Mouse (Mus musculus) embryonic facial prominence, embryonic 11.5 days (tissue): ENCODE results near the gene Wbp2. TPM values are rescaled to one million over a fixed set of nuclear protein-coding genes. Genes with fewer than 3 reads are reported as not detected.
"Not testable (repeated sequence)": the region's sequence is repeated elsewhere in the genome, so short reads cannot be mapped to it uniquely, and the experiment has no call there.

Experiments
- ATAC-seq: fragments of 200-750 bp; cut with Nextera tagmentation; replicated peaks from 2 replicates; pipeline ENCODE4 v1.8.0; 2017; ENCODE audit warnings: low read depth; ENCODE audit not compliant: insufficient number of reproducible peaks, low FRiP score, low TSS enrichment
- DNase-seq: peaks from one replicate; pipeline ENCODE4 v3.0.0-alpha.2; 2015; ENCODE audit warnings: low spot score
- H3K27ac ChIP-seq: fragments of 300-500 bp; sonication (generic); replicated peaks from 2 replicates; pipeline ENCODE4 v1.5.1; 2014; ENCODE audit warnings: mild to moderate bottlenecking, low read depth, low read length, control low read depth
- H3K27me3 ChIP-seq: fragments of 300-500 bp; sonication (generic); 2 replicates; pipeline ENCODE4 v1.6.1; 2014; ENCODE audit warnings: mild to moderate bottlenecking, low read length, moderate library complexity, mixed read lengths; ENCODE audit not compliant: control insufficient read depth, insufficient read depth
- H3K36me3 ChIP-seq: fragments of 300-500 bp; sonication (generic); replicated peaks from 2 replicates; pipeline ENCODE4 v1.6.1; 2014; ENCODE audit warnings: low read depth, mild to moderate bottlenecking, low read length, moderate library complexity, mixed read lengths; ENCODE audit not compliant: control insufficient read depth, insufficient read depth
- H3K4me1 ChIP-seq: fragments of 300-500 bp; sonication (generic); 2 replicates; pipeline ENCODE4 v1.6.1; 2014; ENCODE audit warnings: low read length, mixed read lengths; ENCODE audit not compliant: control insufficient read depth, insufficient read depth
- H3K4me2 ChIP-seq: fragments of 300-500 bp; sonication (generic); 2 replicates; pipeline ENCODE4 v1.6.1; 2014; ENCODE audit warnings: low read depth, mild to moderate bottlenecking, control low read depth, low read length, moderate library complexity
- H3K4me3 ChIP-seq: fragments of 300-500 bp; sonication (generic); 2 replicates; pipeline ENCODE4 v1.5.1; 2014; ENCODE audit warnings: low read depth, low read length, control low read depth
- H3K9ac ChIP-seq: fragments of 300-500 bp; sonication (generic); replicated peaks from 2 replicates; pipeline ENCODE4 v1.6.1; 2014; ENCODE audit warnings: mild to moderate bottlenecking, control low read depth, low read length
- H3K9me3 ChIP-seq: fragments of 300-500 bp; sonication (generic); replicated peaks from 2 replicates; pipeline ENCODE4 v1.6.1; 2016; ENCODE audit warnings: mild to moderate bottlenecking, low read length, inconsistent platforms, mixed read lengths; ENCODE audit not compliant: control insufficient read depth
- WGBS: fragments of 180-500 bp; shearing (Covaris S2); extraction: QIAGEN DNeasy Blood & Tissue Kit; methylation state at CpG from one replicate; pipeline ENCODE4 v1.1.7; 2014; 5-methylcytosine and 5-hydroxymethylcytosine counted together
- polyA plus RNA-seq: library from polyadenylated mRNA; unstranded; fragments of >200 nt; fragmentation: Nextera tagmentation; extraction: Ambion mirVana; gene quantifications from 2 replicates; pipeline ENCODE4 v1.2.1, GENCODE M21; 2014

Wbp2 gene
- polyA plus RNA-seq, 1 experiment from 2014 or later, result 47.0 TPM

- not testable (repeated sequence) for DNase-seq, H3K36me3 ChIP-seq, H3K27me3 ChIP-seq, ATAC-seq, H3K27ac ChIP-seq, H3K4me3 ChIP-seq, H3K9me3 ChIP-seq, H3K9ac ChIP-seq, H3K4me1 ChIP-seq, H3K4me2 ChIP-seq
- 88% methylated on average over 6 of the region's 6 CpGs for WGBS
Measured at GRCm38 (mm10) chr11:116092959-116093358, 6.2 kb upstream of the Wbp2 start.

DNA sequence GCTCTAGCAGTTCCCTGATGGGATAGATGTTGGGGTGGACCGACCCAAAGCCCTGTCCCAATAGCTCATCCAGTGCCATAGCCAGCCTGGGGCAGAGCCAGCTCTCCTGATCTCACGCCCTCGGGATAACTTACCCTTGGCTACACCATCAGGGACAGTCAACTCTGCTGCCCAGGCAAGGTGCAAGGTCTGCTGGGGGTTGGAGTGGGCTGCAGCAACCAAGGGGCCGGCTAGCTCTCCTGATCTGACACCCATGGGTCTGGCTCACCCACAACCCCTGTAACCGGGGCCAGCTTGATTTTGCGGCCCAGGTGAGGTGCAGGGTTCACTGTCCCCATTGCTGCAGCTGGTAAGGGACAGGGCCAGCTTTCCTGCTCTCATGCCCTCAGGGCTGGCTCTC is 4.8 kb upstream of the Wbp2 start:
- ATAC-seq (no peak), DNase-seq (no peak)
- no peaks in the 10 kb centered on the region for H3K27me3 ChIP-seq
- no peak overlapping the region for H3K4me3 ChIP-seq
- no peaks in the 10 kb centered on the region for H3K4me1 ChIP-seq
- no peak overlapping the region for H3K4me2 ChIP-seq
- no peaks in the 10 kb centered on the region for H3K9me3 ChIP-seq
- WGBS, result 82% methylated on average over 6 of the region's 6 CpGs
- H3K27ac ChIP-seq, result no peak overlapping the region
- H3K9ac ChIP-seq, result no peak overlapping the region
- no peaks in the 10 kb centered on the region for H3K36me3 ChIP-seq

GRCm38 (mm10) chr11:116089545-116089944 is 2.8 kb upstream of the Wbp2 start:
- H3K36me3 ChIP-seq, result no peaks in the 10 kb centered on the region
- H3K27ac ChIP-seq, result no peak overlapping the region
- no peak overlapping the region for H3K4me2 ChIP-seq
- H3K9ac ChIP-seq, result no peak overlapping the region
- ATAC-seq, result no peak
- H3K27me3 ChIP-seq, result no peaks in the 10 kb centered on the region
- WGBS, result 89% methylated on average over 6 of the region's 6 CpGs
- no peaks in the 10 kb centered on the region for H3K9me3 ChIP-seq
- H3K4me1 ChIP-seq, result no peaks in the 10 kb centered on the region
- no peak for DNase-seq
- no peak overlapping the region for H3K4me3 ChIP-seq

- 88% methylated on average over 11 of the region's 11 CpGs for WGBS
- Histone ChIP-seq H3K27ac (no peak overlapping the region), H3K4me2 (no peak overlapping the region), H3K27me3 (no peaks in the 10 kb centered on the region), H3K9ac (no peak overlapping the region), H3K4me1 (no peaks in the 10 kb centered on the region), H3K36me3 (no peaks in the 10 kb centered on the region), H3K9me3 (no peaks in the 10 kb centered on the region), H3K4me3 (no peak overlapping the region)
- no peak for DNase-seq
- no peak for ATAC-seq
Measured at GRCm38 (mm10) chr11:116088741-116089394, 2.1 kb upstream of the Wbp2 start.

- Histone ChIP-seq H3K4me2 (no peak overlapping the region; the same call in 1 of the 2 replicates), H3K27me3 (no peaks in the 10 kb centered on the region), H3K4me3 (no peak overlapping the region), H3K9ac (no peak overlapping the region), H3K36me3 (no peaks in the 10 kb centered on the region; the same call in 1 of the 2 replicates), H3K9me3 (no peaks in the 10 kb centered on the region), H3K27ac (no peak overlapping the region), H3K4me1 (no peaks in the 10 kb centered on the region)
- WGBS, result 80% methylated on average over 8 of the region's 8 CpGs
- DNase-seq (no peak), ATAC-seq (no peak)
Measured at GRCm38 (mm10) chr11:116088188-116088587, 1.4 kb upstream of the Wbp2 start.

GRCm38 (mm10) chr11:116087194-116088130 is 667 bp upstream of the Wbp2 start:
- Histone ChIP-seq H3K27me3 (no peaks in the 10 kb centered on the region), H3K4me3 (peak overlapping the region; percentile 34), H3K36me3 (no peaks in the 10 kb centered on the region; the same call in 1 of the 2 replicates), H3K9me3 (no peaks in the 10 kb centered on the region), H3K4me2 (peak overlapping the region; percentile 55), H3K4me1 (no peaks in the 10 kb centered on the region), H3K27ac (no peak overlapping the region), H3K9ac (peak overlapping the region; percentile 43; the same call in 1 of the 2 replicates)
- ATAC-seq (peak; percentile 73), DNase-seq (peak; percentile 85)
- 3% methylated on average over 31 of the region's 31 CpGs for WGBS

DNA sequence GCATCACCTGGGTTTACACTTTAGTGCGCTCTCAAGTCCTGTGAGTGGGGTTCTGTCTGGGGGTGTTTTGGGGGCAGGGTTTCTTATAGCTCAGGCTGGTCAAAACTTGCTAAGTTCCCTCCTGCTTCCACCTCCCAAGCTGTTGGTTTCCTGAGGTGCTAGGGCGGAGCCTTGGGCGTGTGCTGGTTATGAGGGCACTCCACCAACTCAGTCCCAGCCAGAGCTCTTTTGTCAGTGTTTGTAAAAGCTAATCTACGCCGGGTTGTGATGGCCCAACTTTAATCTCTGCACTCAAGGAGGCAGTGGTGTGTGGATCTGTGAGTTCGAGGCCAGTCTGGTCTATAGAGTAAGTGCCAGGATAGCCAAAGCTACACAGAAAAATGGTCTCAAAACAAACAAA is 2.6 kb downstream of the Wbp2 start:
- WGBS, result 89% methylated on average over 6 of the region's 6 CpGs
- DNase-seq, result no peak
- no peak overlapping the region for H3K4me2 ChIP-seq
- no peak overlapping the region for H3K27ac ChIP-seq
- no peak overlapping the region for H3K4me3 ChIP-seq
- no peaks in the 10 kb centered on the region; the same call in none of the 2 replicates for H3K36me3 ChIP-seq
- no peaks in the 10 kb centered on the region for H3K27me3 ChIP-seq
- ATAC-seq, result no peak
- H3K9me3 ChIP-seq, result no peaks in the 10 kb centered on the region
- H3K9ac ChIP-seq, result no peak overlapping the region
- H3K4me1 ChIP-seq, result no peaks in the 10 kb centered on the region
